Comparison of ENCODE assay signal across 11 mouse cellular contexts in the genomic region with DNA sequence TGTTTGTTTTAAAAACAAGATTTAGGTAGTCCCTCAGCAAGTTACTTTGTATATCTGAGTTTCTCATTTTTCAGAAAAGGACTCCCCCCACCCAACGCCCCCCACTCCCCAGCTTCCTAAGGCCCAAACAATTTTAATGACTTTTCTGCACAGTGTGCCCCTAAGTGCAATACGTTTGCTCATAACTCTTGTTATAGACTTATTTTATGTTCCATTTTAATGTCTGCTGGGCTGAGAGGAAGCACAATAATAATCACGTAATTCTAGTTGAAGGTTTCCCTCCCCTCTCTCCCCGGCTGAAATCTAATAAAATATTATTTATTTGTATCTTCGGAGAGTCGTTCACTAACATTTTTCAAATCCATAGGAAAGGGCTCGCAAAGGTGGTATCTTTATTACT. TPM values are rescaled to one million over a fixed set of nuclear protein-coding genes. Genes with fewer than 3 reads are reported as not detected.
DNase-seq lines count a peak whose midpoint lies in the region; ATAC-seq lines count a peak whose summit lies in the region.
"Had no signal": no experiment of that assay in that cellular context is flagged by ENCODE, and none has a peak within 500 bp of the region (broad histone marks: within the 10 kb centered on the region; RNA-seq: fewer than 3 reads in every experiment).

No protein-coding gene starts in this region.

- H3K4me2 ChIP-seq in hindbrain, embryonic 11.5 days (replicated peaks; ENCODE audit: low read depth, low read length): no peak overlapping the region
- no peak overlapping the region for H3K4me2 ChIP-seq in hindbrain, embryonic 16.5 days (ENCODE audit: low read length)
- no peak overlapping the region for H3K4me2 ChIP-seq in embryonic facial prominence, embryonic 14.5 days (ENCODE audit: low read depth, low read length)
- H3K4me2 ChIP-seq in intestine, embryonic 14.5 days (ENCODE audit: low read length): peak overlapping the region; percentile 25; the same call in 1 of the 2 replicates
- H3K4me2 ChIP-seq in midbrain, embryonic 13.5 days (replicated peaks): peak overlapping the region; percentile 27; the same call in 1 of the 2 replicates

- DNase-seq in hindbrain, embryonic 11.5 days (ENCODE audit: low spot score): no peak
- no peak for DNase-seq in embryonic facial prominence, embryonic 14.5 days (ENCODE audit: low spot score)
- DNase-seq in intestine, embryonic 14.5 days (ENCODE audit: low spot score): no peak
- DNase-seq in thymus, postnatal 14 days: no peak
- no peak for DNase-seq in embryo, embryonic 10.5 days (ENCODE audit: low spot score)
- no peak for DNase-seq in thymus, postnatal 0 days (ENCODE audit: low spot score)
- DNase-seq: gastrocnemius, postnatal 10 days; right cerebral cortex, postnatal 25 days had no signal

- H3K4me3 ChIP-seq in hindbrain, embryonic 11.5 days (ENCODE audit: low read depth, low read length): no peak overlapping the region
- H3K4me3 ChIP-seq in hindbrain, embryonic 16.5 days (ENCODE audit: low read length): no peak overlapping the region
- no peak overlapping the region for H3K4me3 ChIP-seq in embryonic facial prominence, embryonic 14.5 days (ENCODE audit: low read depth, low read length)
- H3K4me3 ChIP-seq in intestine, embryonic 14.5 days (ENCODE audit: low read depth, low read length): no peak overlapping the region
- H3K4me3 ChIP-seq in midbrain, embryonic 13.5 days (replicated peaks): no peak overlapping the region

- H3K9ac ChIP-seq in hindbrain, embryonic 11.5 days (ENCODE audit: low read depth, low read length): peak overlapping the region; percentile 53; the same call in 1 of the 2 replicates
- H3K9ac ChIP-seq in hindbrain, embryonic 16.5 days (ENCODE audit: low read depth, low read length): no peak overlapping the region
- 0 out of 2 replicates have a peak overlapping the region, but pooled peaks have one; percentile 23 for H3K9ac ChIP-seq in embryonic facial prominence, embryonic 14.5 days (ENCODE audit: low read depth, low read length)
- peak overlapping the region; percentile 10; the same call in 1 of the 2 replicates for H3K9ac ChIP-seq in intestine, embryonic 14.5 days (ENCODE audit: low read length)
- H3K9ac ChIP-seq in midbrain, embryonic 13.5 days (replicated peaks): no peak overlapping the region

- 68% methylated on average over 7 of the region's 7 CpGs for WGBS in hindbrain, embryonic 11.5 days
- 66% methylated on average over 7 of the region's 7 CpGs for WGBS in hindbrain, embryonic 16.5 days
- WGBS in embryonic facial prominence, embryonic 14.5 days: 52% methylated on average over 7 of the region's 7 CpGs
- 17% methylated on average over 7 of the region's 7 CpGs for WGBS in intestine, embryonic 14.5 days
- WGBS in midbrain, embryonic 13.5 days: 66% methylated on average over 7 of the region's 7 CpGs

- H3K27ac ChIP-seq in hindbrain, embryonic 11.5 days (ENCODE audit: low read depth, low read length): peak overlapping the region; percentile 74
- no peak overlapping the region for H3K27ac ChIP-seq in hindbrain, embryonic 16.5 days (ENCODE audit: low read depth, low read length)
- peak overlapping the region; percentile 80 for H3K27ac ChIP-seq in embryonic facial prominence, embryonic 14.5 days (replicated peaks; ENCODE audit: low read depth, low read length)
- H3K27ac ChIP-seq in intestine, embryonic 14.5 days (ENCODE audit: low read depth): peak overlapping the region; percentile 83
- H3K27ac ChIP-seq in midbrain, embryonic 13.5 days: peak overlapping the region; percentile 77

- H3K9me3 ChIP-seq in hindbrain, embryonic 11.5 days (ENCODE audit: control insufficient read depth, low read length): no peaks in the 10 kb centered on the region
- no peaks in the 10 kb centered on the region for H3K9me3 ChIP-seq in hindbrain, embryonic 16.5 days (ENCODE audit: control insufficient read depth, low read length)
- no peaks in the 10 kb centered on the region for H3K9me3 ChIP-seq in embryonic facial prominence, embryonic 14.5 days (ENCODE audit: control insufficient read depth, low read length)
- H3K9me3 ChIP-seq in intestine, embryonic 14.5 days (ENCODE audit: control insufficient read depth, low read length): no peaks in the 10 kb centered on the region
- no peaks in the 10 kb centered on the region for H3K9me3 ChIP-seq in midbrain, embryonic 13.5 days

- ATAC-seq in hindbrain, embryonic 11.5 days (ENCODE audit: low FRiP score): no peak
- no peak for ATAC-seq in hindbrain, embryonic 16.5 days
- no peak for ATAC-seq in embryonic facial prominence, embryonic 14.5 days (ENCODE audit: low read depth)
- no peak for ATAC-seq in intestine, embryonic 14.5 days (replicated peaks; ENCODE audit: low FRiP score, low TSS enrichment, low read depth)
- ATAC-seq in midbrain, embryonic 13.5 days: no peak

- no peaks in the 10 kb centered on the region for H3K27me3 ChIP-seq in hindbrain, embryonic 11.5 days (ENCODE audit: control insufficient read depth, insufficient read depth, low read length)
- H3K27me3 ChIP-seq in hindbrain, embryonic 16.5 days (replicated peaks; ENCODE audit: control insufficient read depth, insufficient read depth, low read length): no peaks in the 10 kb centered on the region
- no peaks in the 10 kb centered on the region for H3K27me3 ChIP-seq in embryonic facial prominence, embryonic 14.5 days (replicated peaks; ENCODE audit: control insufficient read depth, insufficient read depth, low read length)
- H3K27me3 ChIP-seq in intestine, embryonic 14.5 days (replicated peaks; ENCODE audit: control insufficient read depth, insufficient read depth, low read length): no peaks in the 10 kb centered on the region
- no peaks in the 10 kb centered on the region for H3K27me3 ChIP-seq in midbrain, embryonic 13.5 days

- H3K4me1 ChIP-seq in hindbrain, embryonic 11.5 days (replicated peaks; ENCODE audit: control insufficient read depth, insufficient read depth, low read length): peaks cover 8% of the 10 kb centered on the region; the same call in 1 of the 2 replicates
- peaks cover 27% of the 10 kb centered on the region for H3K4me1 ChIP-seq in hindbrain, embryonic 16.5 days (ENCODE audit: control insufficient read depth, insufficient read depth, low read depth, low read length)
- peaks cover 45% of the 10 kb centered on the region for H3K4me1 ChIP-seq in embryonic facial prominence, embryonic 14.5 days (ENCODE audit: control insufficient read depth, insufficient read depth, low read length)
- peaks cover 68% of the 10 kb centered on the region for H3K4me1 ChIP-seq in intestine, embryonic 14.5 days (replicated peaks; ENCODE audit: control insufficient read depth, insufficient read depth, low read length)
- peaks cover 48% of the 10 kb centered on the region for H3K4me1 ChIP-seq in midbrain, embryonic 13.5 days (replicated peaks)

- no peaks in the 10 kb centered on the region for H3K36me3 ChIP-seq in hindbrain, embryonic 11.5 days (ENCODE audit: control insufficient read depth, insufficient read depth, low read length)
- no peaks in the 10 kb centered on the region; the same call in 1 of the 2 replicates for H3K36me3 ChIP-seq in hindbrain, embryonic 16.5 days (ENCODE audit: control insufficient read depth, insufficient read depth, low read length)
- 0 out of 2 replicates have a peak, but pooled peaks cover 15% of the 10 kb centered on the region for H3K36me3 ChIP-seq in embryonic facial prominence, embryonic 14.5 days (ENCODE audit: control insufficient read depth, insufficient read depth, low read length)
- H3K36me3 ChIP-seq in intestine, embryonic 14.5 days (ENCODE audit: control insufficient read depth, insufficient read depth, low read length): peaks cover 40% of the 10 kb centered on the region
- H3K36me3 ChIP-seq in midbrain, embryonic 13.5 days: no peaks in the 10 kb centered on the region

RNA-seq across cellular contexts. Expression of gene Hmga2, which starts 58.1 kb away (rescaled TPM):
- 39.6 and 42.9 TPM in 2 replicates for polyA plus RNA-seq in hindbrain, embryonic 11.5 days (2014; fragmentation: Nextera tagmentation; extraction: Ambion mirVana)
- 1.6 and 2.1 TPM in 2 replicates for polyA plus RNA-seq in hindbrain, embryonic 16.5 days (2015; fragmentation: Nextera tagmentation; extraction: Ambion mirVana)
- polyA plus RNA-seq in embryonic facial prominence, embryonic 14.5 days (2014; fragmentation: Nextera tagmentation; extraction: Ambion mirVana): 11.1 and 18.0 TPM in 2 replicates
- polyA plus RNA-seq in intestine, embryonic 14.5 days (2014; fragmentation: Nextera tagmentation; extraction: Ambion mirVana): 61.0 and 68.0 TPM in 2 replicates
- 3.6 and 4.2 TPM in 2 replicates for polyA plus RNA-seq in midbrain, embryonic 13.5 days (2015; fragmentation: Nextera tagmentation; extraction: Ambion mirVana)
- polyA plus RNA-seq in thymus, postnatal 0 days (2015; fragmentation: Nextera tagmentation; extraction: Ambion mirVana): 0.73 and 1.1 TPM in 2 replicates
- polyA plus RNA-seq: urinary bladder, adult 2 months had no signal

Comparison
In these comparisons a context has a peak if more than half of its experiments do, and no peak if none do; other contexts are left out.
1. H3K9ac ChIP-seq: peak in hindbrain, embryonic 11.5 days (single experiment), embryonic facial prominence, embryonic 14.5 days (single experiment) and intestine, embryonic 14.5 days (single experiment); none in hindbrain, embryonic 16.5 days (single experiment) and midbrain, embryonic 13.5 days (single experiment).
2. H3K4me2 ChIP-seq: peak in intestine, embryonic 14.5 days (single experiment) and midbrain, embryonic 13.5 days (single experiment); none in hindbrain, embryonic 11.5 days (single experiment), hindbrain, embryonic 16.5 days (single experiment) and embryonic facial prominence, embryonic 14.5 days (single experiment).